Mouse (Mus musculus): ENCODE measurements around the gene Fam234b.

Fam234b gene

GRCm38 (mm10) chr6:135275231-135275630 is 77.5 kb downstream of the Fam234b start:
- no peak for DNase-seq

GRCm38 (mm10) chr6:135276474-135277295 is 78.9 kb downstream of the Fam234b start:
- DNase-seq: no peak

GRCm38 (mm10) chr6:135278302-135278701 is 80.5 kb downstream of the Fam234b start:
- DNase-seq: no peak

GRCm38 (mm10) chr6:135279286-135279685 is 81.5 kb downstream of the Fam234b start:
- DNase-seq: no peak

- DNase-seq: no peak
Measured at GRCm38 (mm10) chr6:135279856-135280255, 82.1 kb downstream of the Fam234b start.

GRCm38 (mm10) chr6:135292391-135292790 is 94.6 kb downstream of the Fam234b start:
- DNase-seq: peak; percentile 32

- no peak for DNase-seq
Measured at GRCm38 (mm10) chr6:135294150-135294549, 96.4 kb downstream of the Fam234b start.

Measured in kidney, adult 9 months (tissue).